Mouse (Mus musculus) c-Kit-positive CD71-negative TER-119-negative erythroid progenitor cells, embryonic 14.5 days (primary cell): ENCODE measurements around the gene Prcc.
"Not testable (repeated sequence)": the region's sequence is repeated elsewhere in the genome, so short reads cannot be mapped to it uniquely, and the experiment has no call there.

ENCODE experiments used
- DNase-seq: peaks from one replicate; pipeline ENCODE4 v3.0.0-alpha.2; 2013; ENCODE audit warnings: low read depth

The Prcc gene

DNA sequence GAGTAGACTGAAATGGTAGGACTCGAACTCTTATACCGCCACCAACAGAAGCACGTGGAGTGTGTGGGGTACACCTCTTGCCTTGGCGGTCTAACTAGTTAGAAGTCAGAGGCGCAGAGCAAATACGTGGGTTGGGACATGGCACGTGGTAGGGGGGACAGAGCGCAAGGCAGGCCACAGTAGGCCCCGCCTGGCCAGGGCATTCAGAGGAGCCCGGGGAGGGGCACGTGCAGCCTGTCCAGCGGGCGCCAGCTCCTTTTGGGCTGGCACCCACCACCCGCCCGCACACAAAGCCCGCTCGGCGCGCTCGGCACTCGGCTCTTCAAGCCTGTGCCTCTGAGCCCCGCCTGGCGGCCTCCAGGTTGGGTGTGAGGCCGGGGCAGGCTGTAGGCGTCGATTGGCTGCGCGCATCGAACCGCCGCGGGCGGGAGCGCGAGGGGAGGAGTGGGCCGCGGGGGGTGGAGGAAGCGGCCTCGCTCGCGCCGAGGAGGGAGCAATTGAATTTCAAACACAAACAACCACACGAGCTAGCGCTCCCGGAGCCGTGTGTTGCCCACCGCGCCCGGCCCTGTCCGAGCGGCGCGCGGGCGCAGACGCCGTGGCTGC, 20.6 kb upstream of the Prcc start, which contains the start of gene Hdgf:
Hdgf (plus strand) TSS at position 442 of the 606 bp plus-strand sequence.
- DNase-seq: peak; percentile 94

DNA sequence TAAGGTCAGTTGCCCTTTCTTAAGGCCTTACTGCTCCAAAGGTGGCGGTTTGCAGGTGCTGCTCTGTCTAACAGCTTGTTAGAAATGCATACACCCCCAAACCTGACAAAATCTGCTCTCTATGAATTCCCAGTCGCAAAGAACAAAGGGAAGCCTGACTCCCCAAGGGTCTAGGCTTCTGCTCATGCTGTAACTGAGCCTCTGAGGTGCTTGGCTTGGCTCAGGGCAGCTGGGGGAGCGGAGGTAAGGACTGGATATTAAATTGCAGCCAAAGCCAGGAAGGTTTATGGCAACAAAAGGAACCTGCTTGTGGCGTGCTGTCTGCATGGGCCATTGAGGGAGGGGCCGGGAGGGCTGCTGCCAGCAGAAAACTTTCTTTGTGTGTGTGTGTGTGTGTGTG, 18.4 kb upstream of the Prcc start:
- DNase-seq: no peak

DNA sequence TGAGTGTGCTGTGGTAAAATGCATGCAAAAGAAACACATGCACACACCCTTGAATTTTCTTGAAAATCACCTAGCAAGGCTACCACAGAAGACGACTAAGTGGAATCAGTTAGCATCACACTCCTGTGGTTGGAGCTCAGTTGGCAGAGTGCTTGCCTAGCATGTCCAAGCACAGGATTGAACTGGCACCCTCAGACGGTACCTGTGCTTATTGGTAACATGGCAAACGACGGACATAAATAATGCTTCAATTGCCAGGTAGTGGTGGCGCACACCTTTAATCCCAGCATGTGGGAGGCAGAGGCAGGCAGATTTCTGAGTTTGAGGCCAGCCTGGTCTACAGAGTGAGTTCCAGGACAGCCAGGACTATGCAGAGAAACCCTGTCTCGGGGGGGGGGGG, 16.6 kb upstream of the Prcc start:
- not testable (repeated sequence) for DNase-seq

DNA sequence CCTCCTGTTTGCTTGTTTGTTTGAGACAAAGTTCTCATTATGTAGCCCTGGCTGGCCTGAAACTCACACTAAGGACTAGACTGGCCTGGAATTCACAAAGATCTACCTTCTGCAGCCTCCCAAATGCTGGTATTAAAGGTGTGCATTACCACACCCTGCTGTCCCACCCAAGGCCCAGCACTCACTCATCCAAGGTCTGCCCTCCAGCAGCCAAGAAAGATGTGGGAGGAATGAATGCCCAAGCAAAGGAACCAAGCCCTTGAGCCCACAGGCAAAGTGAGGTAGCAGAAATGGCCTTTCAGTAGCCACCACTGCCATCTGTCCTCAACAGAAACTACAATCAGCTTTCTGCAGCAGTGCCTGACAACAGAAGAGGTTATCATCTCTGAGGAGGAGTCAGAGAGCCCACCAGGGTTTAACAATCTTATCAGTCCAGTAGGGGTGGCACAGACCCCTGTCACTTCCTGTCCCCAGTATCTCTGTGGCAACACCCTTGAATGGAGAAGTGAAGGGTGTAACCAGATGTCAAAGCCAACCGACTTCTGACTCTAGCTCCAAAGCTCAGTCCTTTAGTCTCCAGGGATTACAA, 15.7 kb upstream of the Prcc start:
- peak; percentile 72 for DNase-seq

DNA sequence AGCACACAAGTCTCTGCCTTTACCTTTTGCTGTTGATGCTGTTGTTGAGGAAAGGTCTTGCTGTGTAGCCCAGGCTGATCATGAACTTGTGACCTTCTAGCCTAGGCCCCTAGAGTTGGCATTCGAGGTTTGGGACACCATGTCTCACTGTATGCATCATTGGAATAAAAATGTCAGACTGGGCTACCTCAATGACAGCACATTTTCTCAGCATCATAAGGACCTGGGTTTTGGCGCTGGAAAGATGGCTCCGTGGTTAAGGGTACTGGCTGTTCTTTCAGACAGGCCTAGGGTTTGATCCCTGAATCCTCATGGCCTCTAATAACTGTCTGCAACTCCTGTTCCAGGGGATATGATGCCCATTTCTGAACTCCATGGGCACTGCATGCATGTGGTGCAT, 14.4 kb upstream of the Prcc start:
- DNase-seq: no peak

DNA sequence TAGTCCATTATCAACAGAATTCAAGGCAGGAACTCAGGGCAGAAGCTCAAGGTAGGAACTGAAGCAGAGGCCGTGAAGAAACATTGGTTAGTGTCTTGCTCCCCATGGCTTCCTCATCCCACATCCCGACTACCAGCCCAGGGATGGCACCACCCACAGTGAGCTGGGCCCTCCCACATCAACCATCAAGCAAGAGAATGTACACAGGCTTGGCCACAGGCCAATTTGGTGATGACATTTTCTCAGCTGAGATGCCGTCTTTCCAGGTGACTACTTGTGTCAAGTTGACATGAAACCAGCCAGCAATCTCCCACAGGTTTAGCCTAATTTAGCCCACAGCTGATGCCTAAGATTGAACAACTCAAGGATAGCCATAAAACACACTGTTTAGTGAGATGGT, 13.9 kb upstream of the Prcc start:
- no peak for DNase-seq

DNA sequence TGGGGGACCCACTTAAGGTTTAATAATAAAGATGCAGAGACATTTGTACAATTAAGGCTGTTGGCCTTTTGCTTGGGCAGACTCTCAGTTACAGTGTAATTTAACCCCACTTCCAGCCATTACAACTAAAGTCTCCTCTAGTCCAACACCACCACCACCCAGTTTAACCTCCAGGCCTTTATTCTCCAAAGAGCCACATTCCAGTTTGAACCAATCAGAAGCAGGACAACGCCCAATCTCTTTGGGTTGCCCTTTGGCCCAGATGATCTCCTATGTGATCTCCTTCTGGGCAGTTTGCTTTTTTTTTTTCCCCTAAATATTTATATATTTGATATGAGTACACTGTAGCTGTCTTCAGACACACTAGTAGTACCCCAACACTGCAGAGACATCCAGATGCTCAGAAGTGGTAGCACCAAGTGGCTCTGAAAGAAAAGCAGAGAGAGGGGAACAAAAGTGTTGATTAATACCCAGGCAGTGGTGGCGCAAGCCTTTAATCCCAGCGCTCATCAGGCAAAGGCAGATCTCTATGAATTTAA, 8.0 kb upstream of the Prcc start:
- DNase-seq: no peak

DNA sequence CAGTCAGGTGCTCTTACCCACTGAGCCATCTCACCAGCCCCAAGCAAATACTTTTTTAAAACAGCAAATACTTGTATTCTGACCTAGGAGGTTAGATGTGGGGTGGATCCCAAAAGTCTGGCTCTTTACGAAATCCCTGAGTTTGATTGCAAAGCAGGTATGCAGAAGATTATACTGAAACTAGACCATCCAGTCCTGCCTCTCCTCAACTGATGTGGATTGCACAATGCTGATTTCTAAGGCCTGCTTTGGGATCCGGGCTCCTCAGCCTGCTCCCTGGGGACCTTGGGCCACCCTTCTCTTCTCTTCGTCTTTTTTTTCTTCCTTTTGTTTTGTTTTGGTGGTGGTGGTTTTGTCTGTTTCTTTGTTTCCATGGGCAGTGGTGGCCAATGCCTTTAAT, 6.1 kb upstream of the Prcc start:
- DNase-seq: no peak

DNA sequence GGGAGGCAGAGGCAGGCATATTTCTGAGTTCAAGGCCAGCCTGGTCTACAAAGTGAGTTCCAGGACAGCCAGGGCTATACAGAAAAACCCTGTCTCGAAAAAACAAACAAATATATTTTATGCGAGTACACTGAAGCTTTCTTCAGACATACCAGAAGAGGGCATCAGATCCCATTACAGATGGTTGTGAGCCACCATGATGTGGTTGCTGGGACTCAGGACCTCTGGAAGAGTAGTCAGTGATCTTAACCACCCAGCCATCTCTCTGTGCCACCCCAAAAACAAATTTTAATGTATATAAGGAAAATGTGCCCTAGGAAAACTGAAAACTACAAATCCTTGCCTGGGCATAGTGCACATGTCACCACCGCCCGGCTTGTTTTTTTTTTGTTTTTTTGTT, 2.0 kb upstream of the Prcc start:
- DNase-seq: not testable (repeated sequence)

DNA sequence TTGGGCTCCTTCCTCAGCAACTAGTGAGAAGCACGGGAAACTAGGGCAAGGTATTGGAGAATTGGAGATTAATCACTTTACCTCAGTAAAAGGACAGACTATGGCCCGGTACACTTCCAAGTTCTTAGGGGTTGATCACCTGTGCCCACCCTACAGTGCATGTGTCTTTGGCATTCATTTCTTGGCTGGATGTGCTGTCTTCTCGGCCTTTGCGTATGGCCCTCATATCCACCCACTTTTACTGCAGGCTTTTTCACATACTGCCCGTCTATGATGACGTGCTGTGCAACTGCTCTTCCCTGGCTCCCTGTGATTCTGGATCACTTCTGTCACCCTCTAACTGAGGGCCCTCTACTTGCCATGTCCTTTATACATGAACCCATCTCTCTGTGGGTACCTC, 1.0 kb upstream of the Prcc start:
- DNase-seq: no peak

DNA sequence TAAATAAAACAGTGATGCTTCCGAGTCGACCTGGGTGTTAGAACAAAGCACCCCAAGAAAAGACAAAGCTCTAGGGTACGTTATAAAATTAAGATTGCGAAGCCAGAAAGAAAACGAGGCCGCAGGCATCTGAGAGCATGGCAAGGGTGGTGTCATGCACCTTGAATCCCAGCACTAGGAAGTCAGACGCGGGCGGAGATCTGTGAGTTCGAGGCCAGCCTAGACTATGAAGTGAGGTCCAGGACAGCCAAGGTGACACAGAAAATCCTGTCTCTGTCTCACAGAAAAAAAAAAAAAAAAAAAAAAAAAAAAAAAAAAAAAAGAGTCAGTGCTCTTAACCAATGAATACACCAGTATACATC, 577 bp upstream of the Prcc start:
- DNase-seq: no peak

DNA sequence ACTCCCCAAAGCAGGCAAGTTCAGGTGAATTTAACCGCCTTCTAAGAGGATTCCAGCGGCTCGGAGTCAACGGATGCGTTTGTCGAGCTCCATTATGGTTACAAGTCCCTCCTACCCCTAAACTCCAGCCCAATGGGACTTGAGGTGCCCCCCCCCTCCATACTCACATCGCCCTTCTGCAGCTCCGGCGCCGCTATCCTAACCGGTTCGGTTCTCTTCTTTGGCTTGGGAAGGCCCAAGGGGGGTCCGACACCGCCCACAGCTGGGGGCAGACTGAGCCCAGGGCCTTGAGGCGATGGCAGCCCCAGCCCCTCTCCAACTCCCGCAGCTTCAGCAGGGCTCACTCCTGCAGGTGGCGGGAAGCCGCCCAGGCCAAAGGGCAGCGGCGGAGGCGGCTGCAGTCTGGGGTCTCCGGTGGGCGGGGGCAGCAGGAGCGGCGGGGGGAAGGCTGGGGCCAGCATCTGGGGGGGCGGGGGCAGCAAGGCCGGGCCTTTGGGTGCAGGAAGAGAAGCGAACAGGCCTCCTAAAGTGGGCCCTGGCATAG, 628 bp downstream of the Prcc start:
- DNase-seq: no peak

DNA sequence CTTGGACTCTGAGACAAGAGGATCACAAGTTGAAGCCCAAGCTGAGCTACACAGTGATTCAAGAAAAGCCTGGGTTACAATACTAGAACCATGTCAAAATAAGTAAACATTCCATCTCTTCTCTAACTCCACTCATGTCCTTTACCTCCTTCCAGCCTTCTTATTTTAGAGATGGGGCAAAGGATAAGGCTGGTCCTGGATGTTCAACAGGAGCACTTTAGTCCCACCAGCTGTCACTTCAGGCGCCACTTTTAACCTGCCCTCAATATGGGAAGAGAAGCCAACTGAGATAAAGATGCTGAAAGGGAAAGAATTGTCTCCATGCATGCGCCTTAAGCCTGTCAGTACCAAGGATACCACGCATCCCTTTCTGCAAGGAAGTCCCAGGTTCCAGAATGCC, 1.1 kb downstream of the Prcc start:
- DNase-seq: no peak

DNA sequence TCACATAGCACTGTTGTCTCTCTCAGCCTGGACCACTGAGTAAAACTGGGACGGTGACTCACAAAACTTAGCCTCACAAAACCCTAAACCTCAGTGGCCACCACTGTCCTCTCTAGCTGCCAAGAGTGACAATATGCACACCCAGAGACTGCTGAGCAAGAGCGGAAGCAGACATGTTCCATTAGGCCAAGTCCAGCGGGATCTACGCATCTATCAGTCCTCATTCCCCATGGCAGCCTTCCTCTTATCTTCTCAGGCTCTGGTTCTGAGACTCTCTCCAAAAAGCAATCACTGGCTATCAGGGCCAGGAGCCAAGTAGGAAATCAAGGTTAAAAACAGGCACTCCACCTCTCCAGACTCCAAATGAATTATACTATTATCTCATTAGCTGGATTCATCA, 7.7 kb downstream of the Prcc start:
- no peak for DNase-seq

DNA sequence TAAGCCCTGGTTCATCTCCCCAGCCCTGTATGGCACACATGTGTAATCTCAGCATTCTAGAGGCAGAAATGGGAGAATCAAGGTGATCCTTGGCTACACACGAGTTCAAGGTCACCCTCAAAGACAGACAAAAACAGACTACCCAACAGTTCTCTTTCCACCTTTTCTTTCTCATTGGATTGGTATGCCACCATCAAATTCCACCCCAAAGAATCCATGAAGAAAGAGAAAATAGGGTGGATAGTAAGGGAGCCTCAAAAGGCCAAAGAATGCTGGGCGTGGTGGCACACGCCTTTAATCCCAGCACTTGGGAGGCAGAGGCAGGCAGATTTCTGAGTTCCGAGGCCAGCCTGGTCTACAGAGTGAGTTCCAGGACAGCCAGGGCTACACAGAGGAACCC, 21.3 kb downstream of the Prcc start:
- DNase-seq: not testable (repeated sequence)

DNA sequence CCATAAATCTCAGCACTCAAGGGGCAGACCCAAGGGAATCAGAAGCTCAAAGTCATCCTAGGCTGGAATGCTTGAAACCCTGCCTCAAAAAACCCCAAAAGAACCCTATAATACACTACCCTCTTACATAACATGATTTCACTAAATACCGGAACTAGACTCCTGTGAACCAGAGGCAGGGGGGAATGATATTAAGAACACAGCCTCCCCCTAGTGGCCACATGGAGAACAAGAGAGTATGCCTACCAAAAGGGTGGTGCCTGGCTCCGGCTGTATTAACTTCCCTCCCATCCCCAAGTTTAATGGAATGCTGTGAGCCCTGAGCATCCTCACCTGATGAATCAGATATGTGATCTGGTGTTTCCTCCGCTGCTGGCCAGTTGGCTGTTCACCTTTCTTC, 25.6 kb downstream of the Prcc start:
- DNase-seq: peak; percentile 53

DNA sequence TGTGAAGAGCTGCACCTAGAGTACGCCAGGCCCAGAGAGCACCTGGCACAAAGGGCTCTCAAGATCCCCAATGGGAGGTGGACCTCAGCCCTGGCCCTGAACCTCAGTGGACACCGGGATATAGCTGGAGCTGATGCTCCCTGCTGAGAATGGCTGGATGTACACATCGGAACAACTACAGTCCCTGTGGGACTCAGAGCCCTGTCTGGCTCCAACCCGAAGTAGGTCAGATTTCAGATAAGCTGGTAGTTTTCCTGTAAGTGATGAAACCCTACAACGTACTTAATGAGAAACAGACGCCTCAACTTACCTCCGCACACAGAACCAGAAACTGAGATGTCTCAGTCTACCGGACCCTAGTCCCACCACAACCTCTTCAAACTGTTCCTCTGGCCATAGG, 27.7 kb downstream of the Prcc start:
- DNase-seq: no peak

DNA sequence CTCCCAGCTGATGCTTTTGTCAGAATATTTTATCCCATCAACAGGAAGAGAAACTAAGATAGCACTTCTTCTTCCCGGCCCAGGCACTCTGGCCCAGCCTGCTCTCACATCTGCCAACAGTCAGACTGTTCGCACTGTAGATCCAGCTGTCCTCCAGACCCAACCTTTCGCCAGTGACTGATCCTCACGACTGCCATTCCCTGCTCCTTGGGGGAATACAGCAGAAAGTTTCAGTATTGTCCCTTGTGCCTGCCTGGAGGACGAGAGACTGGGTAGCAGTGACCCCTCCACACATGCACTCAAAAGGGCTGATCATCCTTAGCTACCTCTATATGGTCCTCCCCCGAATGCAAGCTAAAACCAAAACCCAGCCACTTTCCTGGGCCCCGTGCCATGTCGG, 29.5 kb downstream of the Prcc start:
- no peak for DNase-seq

DNA sequence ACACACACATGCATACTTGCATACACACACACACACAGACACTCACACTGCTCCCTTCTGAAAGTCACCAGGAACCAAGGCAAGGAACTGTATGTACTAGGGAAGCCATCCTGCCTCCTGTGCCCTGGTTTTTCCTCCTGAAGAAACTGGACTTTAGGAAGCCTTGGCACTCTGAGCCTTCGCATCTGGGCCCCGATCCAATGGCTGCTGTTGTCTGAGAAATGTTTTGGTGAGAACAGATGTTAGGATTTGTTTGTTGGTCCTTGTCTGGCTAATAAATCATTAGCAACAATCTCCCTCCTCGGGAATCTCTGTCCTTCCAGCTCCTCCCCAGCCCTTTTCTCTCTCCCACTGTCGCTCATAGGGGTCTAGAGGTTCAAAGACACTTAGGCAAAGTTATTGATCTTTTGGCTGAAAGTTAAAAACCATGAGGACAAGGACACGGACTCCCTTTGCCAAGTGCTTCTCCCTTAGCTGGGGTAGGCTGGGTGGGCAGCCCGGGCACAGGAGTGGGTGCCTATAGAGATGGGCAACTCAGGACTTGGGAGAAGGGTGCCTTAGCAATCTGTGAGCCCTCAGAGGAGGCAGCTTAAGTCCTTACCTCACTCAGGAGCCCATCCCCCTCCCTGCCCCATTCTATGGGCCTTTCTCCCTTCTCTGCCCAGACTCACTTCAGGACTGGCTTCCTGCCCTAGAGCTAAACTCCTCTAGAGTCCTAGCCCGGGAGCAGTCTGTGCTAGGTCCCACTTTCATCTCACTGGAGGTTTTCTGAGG, 30.4 kb downstream of the Prcc start:
- DNase-seq: no peak

DNA sequence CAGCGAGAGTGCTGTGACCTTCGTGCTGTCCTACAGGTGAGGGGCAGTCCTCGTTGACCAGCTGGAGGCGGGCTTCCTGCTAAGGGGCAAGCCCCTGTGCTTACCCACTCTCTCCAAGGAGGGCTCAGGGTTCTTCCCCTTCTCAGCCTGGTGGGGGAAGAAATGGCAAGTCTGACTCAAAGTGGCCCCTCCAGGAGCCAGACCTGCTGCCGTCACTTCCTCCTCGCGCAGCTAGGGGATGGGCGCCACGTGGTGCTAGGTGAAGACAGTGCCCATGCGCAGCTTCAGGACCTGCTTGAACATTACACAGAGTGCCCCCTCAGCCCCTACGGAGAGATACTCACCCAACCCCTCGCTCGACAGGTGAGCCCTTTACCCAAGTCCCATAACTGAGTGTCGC, 36.3 kb downstream of the Prcc start:
- DNase-seq: no peak

DNA sequence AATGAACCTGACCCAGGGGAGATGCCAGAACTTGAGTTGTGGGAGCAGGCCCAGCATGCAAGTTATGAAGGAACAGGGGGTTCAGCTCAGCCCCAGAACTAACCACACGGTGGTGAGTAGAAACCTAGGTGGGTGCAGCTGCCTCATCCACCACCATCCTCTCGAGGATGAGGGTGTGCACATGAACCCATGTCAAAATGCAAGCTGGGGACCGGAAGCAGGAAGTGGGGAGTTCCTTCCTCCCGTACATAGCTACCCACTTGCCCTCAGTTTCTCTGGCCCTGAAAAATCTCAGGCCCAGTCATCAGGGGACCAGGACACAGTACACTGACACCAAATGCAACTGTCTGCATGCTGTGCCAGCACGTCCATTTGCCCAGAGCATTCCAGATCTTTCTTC, 37.7 kb downstream of the Prcc start:
- no peak for DNase-seq

DNA sequence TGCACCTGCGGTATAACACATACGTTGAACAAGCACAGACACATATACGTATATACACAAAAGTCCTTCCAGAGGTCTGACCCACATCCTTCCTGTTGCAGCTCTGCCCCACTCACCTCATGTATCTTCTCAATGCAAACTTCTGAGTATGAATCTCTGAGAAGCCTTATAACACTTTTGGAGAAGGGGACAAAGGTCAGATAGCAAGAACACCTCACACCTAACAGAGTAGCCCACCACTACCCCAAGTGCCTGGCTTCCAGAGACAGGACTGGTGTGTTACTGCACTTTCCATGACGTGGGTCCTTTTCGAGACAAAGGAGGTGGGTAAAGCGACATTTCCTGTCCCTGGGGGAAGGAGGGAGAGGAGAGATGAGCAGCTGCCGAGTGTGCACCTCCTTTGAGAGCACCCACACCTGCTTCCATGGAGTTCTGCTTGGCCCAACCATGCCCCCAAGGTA, 38.7 kb downstream of the Prcc start, which contains the start of gene Sh2d2a:
Sh2d2a (plus strand) TSS at position 106 of the 461 bp plus-strand sequence.
- no peak for DNase-seq

DNA sequence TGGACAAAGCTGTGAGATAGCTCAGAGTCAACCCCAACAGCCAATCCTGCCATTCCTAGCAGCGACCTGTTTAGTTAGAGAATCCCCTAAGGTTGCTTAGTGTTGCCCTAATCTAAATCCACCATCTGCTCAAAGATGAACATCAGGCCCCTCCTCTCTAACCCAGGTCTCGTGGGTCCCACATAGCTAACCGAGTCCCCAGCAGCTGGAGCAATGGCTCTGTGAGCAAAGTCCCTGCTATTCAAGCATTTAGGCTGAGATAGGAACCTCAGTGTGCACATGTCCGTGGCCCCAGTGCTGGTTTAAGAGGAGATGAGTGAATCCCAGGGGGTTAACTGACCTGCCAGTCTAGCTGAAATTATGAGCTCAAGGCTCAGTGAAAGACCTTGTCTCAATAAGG, 39.2 kb downstream of the Prcc start:
- no peak for DNase-seq
